Mouse (Mus musculus): ENCODE results near the gene Gmeb1. TPM values are rescaled to one million over a fixed set of nuclear protein-coding genes. Genes with fewer than 3 reads are reported as not detected.

Gene Gmeb1
- polyA plus RNA-seq, 1 experiment: 19.6 TPM

DNA sequence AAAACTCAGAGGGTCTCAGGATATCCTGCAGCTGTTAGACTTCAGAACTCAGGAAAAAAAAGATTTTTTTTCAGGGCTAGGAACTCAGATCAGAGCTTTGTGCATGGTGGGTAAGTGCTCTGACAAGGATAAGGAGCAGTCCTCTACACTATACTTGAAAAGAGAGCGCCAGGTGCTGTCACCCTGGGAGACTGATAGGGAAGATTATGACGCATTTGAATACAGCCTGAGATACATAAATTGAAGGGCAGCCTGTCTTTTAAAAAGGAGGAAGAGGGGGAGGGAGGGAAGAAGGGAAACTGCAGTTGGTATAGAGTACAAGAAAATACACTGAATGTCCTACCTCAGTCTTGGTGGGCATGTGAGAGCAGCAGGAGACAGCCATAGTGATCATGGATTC is 7.8 kb downstream of the Gmeb1 start:
- no peak overlapping the region for H3K4me3 ChIP-seq (replicated peaks; ENCODE audit: control insufficient read depth, low read depth, low read length)
- TF ChIP-seq CTCF (IDR thresholded peaks at IDR 0.05; ENCODE audit: control insufficient read depth, insufficient read depth, low read length): no peak
- TF ChIP-seq POLR2A (IDR thresholded peaks at IDR 0.05; ENCODE audit: borderline replicate concordance, control insufficient read depth, low read depth, low read length): no peak
- H3K4me1 ChIP-seq (ENCODE audit: control insufficient read depth, insufficient read depth, low read length): no peaks in the 10 kb centered on the region; the same call in 1 of the 2 replicates
- WGBS: 40% methylated on average over 2 of the region's 2 CpGs
- no peak overlapping the region for H3K27ac ChIP-seq (ENCODE audit: control insufficient read depth, insufficient read depth, low read depth, low read length, poor library complexity)

GRCm38 (mm10) chr4:132253128-132253527 is 8.3 kb downstream of the Gmeb1 start:
- WGBS: 88% methylated on average over 8 of the region's 8 CpGs
- TF ChIP-seq CTCF (IDR thresholded peaks at IDR 0.05; ENCODE audit: control insufficient read depth, insufficient read depth, low read length) (no peak), POLR2A (IDR thresholded peaks at IDR 0.05; ENCODE audit: borderline replicate concordance, control insufficient read depth, low read depth, low read length) (no peak)
- Histone ChIP-seq H3K4me3 (replicated peaks; ENCODE audit: control insufficient read depth, low read depth, low read length) (no peak overlapping the region), H3K27ac (ENCODE audit: control insufficient read depth, insufficient read depth, low read depth, low read length, poor library complexity) (no peak overlapping the region), H3K4me1 (ENCODE audit: control insufficient read depth, insufficient read depth, low read length) (no peaks in the 10 kb centered on the region; the same call in 1 of the 2 replicates)

GRCm38 (mm10) chr4:132251596-132251995 is 9.8 kb downstream of the Gmeb1 start:
- Histone ChIP-seq H3K4me3 (replicated peaks; ENCODE audit: control insufficient read depth, low read depth, low read length) (no peak overlapping the region), H3K27ac (ENCODE audit: control insufficient read depth, insufficient read depth, low read depth, low read length, poor library complexity) (no peak overlapping the region), H3K4me1 (ENCODE audit: control insufficient read depth, insufficient read depth, low read length) (peaks cover 2% of the 10 kb centered on the region; the same call in 1 of the 2 replicates)
- 58% methylated on average over 9 of the region's 9 CpGs for WGBS
- no peak for TF ChIP-seq CTCF (IDR thresholded peaks at IDR 0.05; ENCODE audit: control insufficient read depth, insufficient read depth, low read length)
- no peak for TF ChIP-seq POLR2A (IDR thresholded peaks at IDR 0.05; ENCODE audit: borderline replicate concordance, control insufficient read depth, low read depth, low read length)

- Histone ChIP-seq H3K4me3 (replicated peaks; ENCODE audit: control insufficient read depth, low read depth, low read length) (peak overlapping the region; percentile 11), H3K4me1 (ENCODE audit: control insufficient read depth, insufficient read depth, low read length) (peaks cover 2% of the 10 kb centered on the region; the same call in 1 of the 2 replicates), H3K27ac (ENCODE audit: control insufficient read depth, insufficient read depth, low read depth, low read length, poor library complexity) (peak overlapping the region; percentile 92)
- WGBS: 19% methylated on average over 5 of the region's 5 CpGs
- no peak for TF ChIP-seq CTCF (IDR thresholded peaks at IDR 0.05; ENCODE audit: control insufficient read depth, insufficient read depth, low read length)
- no peak for TF ChIP-seq POLR2A (IDR thresholded peaks at IDR 0.05; ENCODE audit: borderline replicate concordance, control insufficient read depth, low read depth, low read length)
Measured at GRCm38 (mm10) chr4:132247451-132247997, 13.9 kb downstream of the Gmeb1 start.

- Histone ChIP-seq H3K4me3 (replicated peaks; ENCODE audit: control insufficient read depth, low read depth, low read length) (no peak overlapping the region), H3K27ac (ENCODE audit: control insufficient read depth, insufficient read depth, low read depth, low read length, poor library complexity) (no peak overlapping the region), H3K4me1 (ENCODE audit: control insufficient read depth, insufficient read depth, low read length) (peaks cover 2% of the 10 kb centered on the region; the same call in 1 of the 2 replicates)
- TF ChIP-seq CTCF (IDR thresholded peaks at IDR 0.05; ENCODE audit: control insufficient read depth, insufficient read depth, low read length) (no peak), POLR2A (IDR thresholded peaks at IDR 0.05; ENCODE audit: borderline replicate concordance, control insufficient read depth, low read depth, low read length) (no peak)
- 76% methylated on average over 3 of the region's 3 CpGs for WGBS
Measured at GRCm38 (mm10) chr4:132245643-132246042, 15.8 kb downstream of the Gmeb1 start.

DNA sequence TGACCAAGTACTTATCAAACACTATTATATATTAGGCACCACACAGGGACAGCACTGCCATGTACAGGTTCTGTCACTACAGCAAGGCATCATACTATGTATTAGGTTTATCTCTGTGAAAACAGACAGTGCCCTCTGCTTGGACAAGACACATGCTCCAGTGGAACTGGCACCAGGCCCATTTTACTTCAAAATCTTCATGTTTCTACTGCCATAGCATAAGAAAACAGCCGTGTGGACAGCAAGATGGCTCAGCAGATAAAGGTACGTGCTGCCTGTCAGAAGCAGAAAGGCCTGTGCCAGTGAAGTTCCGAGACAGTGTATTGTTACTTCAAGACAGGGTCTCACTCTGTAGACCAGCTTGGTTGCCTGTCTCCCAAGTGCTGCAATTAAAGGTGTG is 20.2 kb downstream of the Gmeb1 start:
- H3K4me1 ChIP-seq (ENCODE audit: control insufficient read depth, insufficient read depth, low read length): no peaks in the 10 kb centered on the region
- no peak overlapping the region for H3K4me3 ChIP-seq (replicated peaks; ENCODE audit: control insufficient read depth, low read depth, low read length)
- H3K27ac ChIP-seq (ENCODE audit: control insufficient read depth, insufficient read depth, low read depth, low read length, poor library complexity): peak overlapping the region; percentile 22; the same call in 1 of the 2 replicates
- 66% methylated on average over 3 of the region's 3 CpGs for WGBS
- no peak for TF ChIP-seq POLR2A (IDR thresholded peaks at IDR 0.05; ENCODE audit: borderline replicate concordance, control insufficient read depth, low read depth, low read length)
- no peak for TF ChIP-seq CTCF (IDR thresholded peaks at IDR 0.05; ENCODE audit: control insufficient read depth, insufficient read depth, low read length)

DNA sequence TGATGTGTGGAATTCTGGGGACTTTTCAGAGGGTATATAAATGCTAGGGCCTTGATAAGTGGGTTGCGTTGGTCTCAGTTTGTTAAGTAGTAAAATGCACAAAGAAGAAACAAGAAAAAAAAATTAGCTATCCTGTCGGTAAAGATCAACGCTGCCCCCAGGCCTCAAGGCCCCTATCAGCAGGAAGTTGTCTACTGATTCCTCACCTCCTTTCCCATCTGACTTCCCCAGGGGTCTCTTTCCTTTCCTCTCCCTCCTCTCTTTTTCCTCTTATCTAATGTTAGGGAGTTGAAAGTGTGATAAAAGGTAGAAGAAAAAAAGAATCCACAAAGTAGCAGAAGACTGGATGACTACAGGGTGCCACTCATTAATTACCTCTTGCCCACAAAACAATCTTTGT is 21.0 kb downstream of the Gmeb1 start:
- H3K4me1 ChIP-seq (ENCODE audit: control insufficient read depth, insufficient read depth, low read length): no peaks in the 10 kb centered on the region
- 56% methylated on average over 3 of the region's 3 CpGs for WGBS

GRCm38 (mm10) chr4:132238356-132238755 is 23.0 kb downstream of the Gmeb1 start:
- H3K27ac ChIP-seq (ENCODE audit: control insufficient read depth, insufficient read depth, low read depth, low read length, poor library complexity): no peak overlapping the region
- no peak for TF ChIP-seq CTCF (IDR thresholded peaks at IDR 0.05; ENCODE audit: control insufficient read depth, insufficient read depth, low read length)
- no peak for TF ChIP-seq POLR2A (IDR thresholded peaks at IDR 0.05; ENCODE audit: borderline replicate concordance, control insufficient read depth, low read depth, low read length)
- no peak overlapping the region for H3K4me3 ChIP-seq (replicated peaks; ENCODE audit: control insufficient read depth, low read depth, low read length)
- H3K4me1 ChIP-seq (ENCODE audit: control insufficient read depth, insufficient read depth, low read length): no peaks in the 10 kb centered on the region
- WGBS: 81% methylated on average over 4 of the region's 4 CpGs

More for the DNA sequence above, 21.0 kb downstream of the Gmeb1 start:
- TF ChIP-seq POLR2A (IDR thresholded peaks at IDR 0.05; ENCODE audit: borderline replicate concordance, control insufficient read depth, low read depth, low read length): no peak
- TF ChIP-seq CTCF (IDR thresholded peaks at IDR 0.05; ENCODE audit: control insufficient read depth, insufficient read depth, low read length): no peak
- Histone ChIP-seq H3K4me3 (replicated peaks; ENCODE audit: control insufficient read depth, low read depth, low read length) (no peak overlapping the region), H3K27ac (ENCODE audit: control insufficient read depth, insufficient read depth, low read depth, low read length, poor library complexity) (no peak overlapping the region)

GRCm38 (mm10) chr4:132234710-132235109 is 26.7 kb downstream of the Gmeb1 start:
- no peak overlapping the region for H3K4me3 ChIP-seq (replicated peaks; ENCODE audit: control insufficient read depth, low read depth, low read length)
- TF ChIP-seq CTCF (IDR thresholded peaks at IDR 0.05; ENCODE audit: control insufficient read depth, insufficient read depth, low read length) (no peak), POLR2A (IDR thresholded peaks at IDR 0.05; ENCODE audit: borderline replicate concordance, control insufficient read depth, low read depth, low read length) (no peak)
- H3K4me1 ChIP-seq (ENCODE audit: control insufficient read depth, insufficient read depth, low read length): no peaks in the 10 kb centered on the region
- WGBS: 87% methylated on average over 8 of the region's 8 CpGs
- H3K27ac ChIP-seq (ENCODE audit: control insufficient read depth, insufficient read depth, low read depth, low read length, poor library complexity): no peak overlapping the region

Data from bone marrow, adult 2 months (tissue).